Mouse (Mus musculus) frontal cortex, postnatal 25 days (tissue): ENCODE measurements around the gene Skp1a.

Experiments used
- DNase-seq, 2 experiments: peaks; one replicate each; pipeline ENCODE4 v3.0.0; 2022; ENCODE audit warnings: low spot score in 2 of 2

Skp1a gene

GRCm38 (mm10) chr11:52277433-52278150 lies 45.8 kb downstream of the Skp1a start:
- no peak for DNase-seq

GRCm38 (mm10) chr11:52278164-52278563 lies 46.4 kb downstream of the Skp1a start:
- no peak for DNase-seq

GRCm38 (mm10) chr11:52278991-52279390 lies 47.2 kb downstream of the Skp1a start:
- no peak for DNase-seq

GRCm38 (mm10) chr11:52279611-52280145 lies 47.9 kb downstream of the Skp1a start:
- no peak for DNase-seq

GRCm38 (mm10) chr11:52280566-52281455 lies 49.0 kb downstream of the Skp1a start:
- no peak for DNase-seq

GRCm38 (mm10) chr11:52281568-52282328 lies 50.0 kb downstream of the Skp1a start:
- DNase-seq = no peak

- DNase-seq = no peak
These were observed 50.6 kb downstream of the Skp1a start for GRCm38 (mm10) chr11:52282420-52282773.

- no peak for DNase-seq
These were observed 51.2 kb downstream of the Skp1a start, which contains the start of gene Tcf7 for GRCm38 (mm10) chr11:52282774-52283595. TSS of gene Tcf7 (minus strand) at chr11:52283014.

GRCm38 (mm10) chr11:52283596-52284571 lies 52.1 kb downstream of the Skp1a start:
- DNase-seq = no peak

- DNase-seq = no peak
These were observed 54.6 kb downstream of the Skp1a start for GRCm38 (mm10) chr11:52286301-52286957.

- DNase-seq = no peak
These were observed 55.1 kb downstream of the Skp1a start for GRCm38 (mm10) chr11:52286958-52287305.

- DNase-seq = no peak
These were observed 60.6 kb downstream of the Skp1a start for GRCm38 (mm10) chr11:52292346-52292745.

- DNase-seq = no peak
These were observed 61.1 kb downstream of the Skp1a start for GRCm38 (mm10) chr11:52292894-52293293.

- DNase-seq = no peak
These were observed 62.3 kb downstream of the Skp1a start for GRCm38 (mm10) chr11:52294103-52294502.
